Mouse (Mus musculus) erythroblast, embryonic 14.5 days (primary cell): ENCODE measurements around the gene Tmem182.

Experiments
- GATA1 ChIP-seq: IDR thresholded peaks from 2 replicates; pipeline ENCODE4 v1.6.1; 2012; ENCODE audit warnings: low read length, inconsistent platforms, mixed read lengths
- TAL1 ChIP-seq: IDR thresholded peaks from 3 replicates; pipeline ENCODE4 v1.6.1; 2012; ENCODE audit warnings: low read length, inconsistent platforms, mixed read lengths

DNA sequence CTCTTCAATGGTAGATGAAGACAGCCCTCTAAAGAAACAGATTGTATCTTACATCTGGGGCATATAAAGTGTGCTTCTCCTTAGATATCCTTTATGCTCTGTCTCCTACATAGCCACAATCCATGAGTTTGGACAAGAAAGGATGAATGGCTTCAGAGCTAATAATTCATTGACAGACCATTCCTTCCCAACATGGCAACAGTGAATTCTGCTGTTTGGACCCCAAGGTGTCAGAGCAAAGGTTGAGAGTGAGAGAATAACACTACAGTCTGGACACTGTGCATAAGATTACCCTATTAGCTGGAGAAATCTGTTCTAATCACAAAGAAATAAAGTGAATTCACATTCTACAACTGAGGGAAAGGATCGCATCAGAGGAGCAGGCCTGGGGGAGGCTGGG lies 9.9 kb upstream of the Tmem182 start:
- TF ChIP-seq GATA1 (no peak), TAL1 (no peak)
